Mouse (Mus musculus): ENCODE data around the gene Syt7.

DNA sequence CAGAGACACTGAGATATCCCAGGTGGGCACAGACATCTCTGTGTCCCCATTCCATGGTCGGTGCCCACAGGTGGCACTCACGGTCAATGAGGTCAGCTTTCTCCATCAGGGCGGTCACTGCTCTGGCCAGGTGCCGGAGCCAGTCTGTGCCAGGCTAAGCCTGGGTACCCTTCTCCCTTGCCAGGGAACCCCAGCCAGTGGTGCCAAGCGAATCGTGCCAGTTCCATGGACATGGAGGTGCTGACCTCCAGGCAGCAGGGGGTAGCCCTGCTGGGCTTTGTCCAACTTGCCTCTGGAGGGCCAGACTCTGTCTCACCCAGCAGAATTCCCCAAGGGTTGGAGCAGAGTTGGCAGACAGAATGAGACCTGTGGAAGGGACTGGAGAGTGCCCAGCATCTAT is 4.6 kb downstream of the Syt7 start:
- no peak for TF ChIP-seq CTCF (IDR thresholded peaks at IDR 0.05; ENCODE audit: insufficient read depth, low read depth, low read length)
- no peak for TF ChIP-seq POLR2A (IDR thresholded peaks at IDR 0.05; ENCODE audit: insufficient read depth, low read depth, low read length)

All from olfactory bulb, adult 2 months (tissue).